Mouse (Mus musculus): ENCODE results near the gene Chic2. TPM values are rescaled to one million over a fixed set of nuclear protein-coding genes. Genes with fewer than 3 reads are reported as not detected.
A peak's percentile ranks its signal among the peaks of the same experiment; 100 is the strongest.

The Chic2 gene
- polyA plus RNA-seq, 1 experiment from 2014 or later = 27.1 TPM

DNA sequence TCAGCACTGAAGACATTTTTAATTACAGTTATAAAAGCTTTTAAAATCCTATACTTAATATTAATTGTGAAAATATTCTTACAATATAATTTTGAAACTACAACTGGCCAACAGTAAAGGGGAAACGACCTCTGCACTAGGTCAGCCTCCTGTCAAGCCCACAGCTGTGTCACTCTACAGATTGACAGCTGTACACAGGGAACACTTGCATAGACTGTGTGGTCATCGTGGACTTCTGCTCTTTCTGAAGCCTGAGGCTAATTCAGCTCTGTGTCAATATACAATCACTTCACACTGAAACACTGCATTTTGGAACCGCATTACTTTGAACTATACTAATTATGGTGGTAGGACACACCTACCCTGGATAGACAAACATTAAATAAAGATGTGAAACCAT, 39.8 kb downstream of the Chic2 start:
- H3K9me3 ChIP-seq (replicated peaks) = no peaks in the 10 kb centered on the region
- H3K36me3 ChIP-seq = peaks cover 45% of the 10 kb centered on the region
- no peak overlapping the region for H3K9ac ChIP-seq
- no peaks in the 10 kb centered on the region for H3K27me3 ChIP-seq
- 85% methylated on average over 3 of the region's 3 CpGs for WGBS
- H3K4me2 ChIP-seq = no peak overlapping the region
- no peak for ATAC-seq (replicated peaks; ENCODE audit: low FRiP score)
- no peak overlapping the region for H3K27ac ChIP-seq
- no peaks in the 10 kb centered on the region for H3K4me1 ChIP-seq
- no peak overlapping the region for H3K4me3 ChIP-seq (replicated peaks)

- no peak overlapping the region for H3K4me3 ChIP-seq (replicated peaks)
- WGBS = 89% methylated on average over 3 of the region's 3 CpGs
Measured at GRCm38 (mm10) chr5:75002109-75002508, 42.5 kb downstream of the Chic2 start.

GRCm38 (mm10) chr5:74998716-74999512, 45.7 kb downstream of the Chic2 start:
- Histone ChIP-seq H3K4me1 (no peaks in the 10 kb centered on the region), H3K9ac (no peak overlapping the region), H3K4me3 (replicated peaks) (no peak overlapping the region), H3K9me3 (replicated peaks) (no peaks in the 10 kb centered on the region), H3K27ac (no peak overlapping the region), H3K27me3 (no peaks in the 10 kb centered on the region), H3K36me3 (peaks cover 46% of the 10 kb centered on the region), H3K4me2 (no peak overlapping the region)
- WGBS = 48% methylated on average over 12 of the region's 12 CpGs
- peak; percentile 75 for ATAC-seq (replicated peaks; ENCODE audit: low FRiP score)

More at GRCm38 (mm10) chr5:75002109-75002508, 42.5 kb downstream of the Chic2 start:
- H3K27ac ChIP-seq = no peak overlapping the region
- no peak overlapping the region for H3K9ac ChIP-seq
- H3K4me2 ChIP-seq = no peak overlapping the region
- H3K27me3 ChIP-seq = no peaks in the 10 kb centered on the region
- no peaks in the 10 kb centered on the region for H3K4me1 ChIP-seq
- no peaks in the 10 kb centered on the region for H3K9me3 ChIP-seq (replicated peaks)
- peaks cover 54% of the 10 kb centered on the region for H3K36me3 ChIP-seq
- ATAC-seq (replicated peaks; ENCODE audit: low FRiP score) = no peak

DNA sequence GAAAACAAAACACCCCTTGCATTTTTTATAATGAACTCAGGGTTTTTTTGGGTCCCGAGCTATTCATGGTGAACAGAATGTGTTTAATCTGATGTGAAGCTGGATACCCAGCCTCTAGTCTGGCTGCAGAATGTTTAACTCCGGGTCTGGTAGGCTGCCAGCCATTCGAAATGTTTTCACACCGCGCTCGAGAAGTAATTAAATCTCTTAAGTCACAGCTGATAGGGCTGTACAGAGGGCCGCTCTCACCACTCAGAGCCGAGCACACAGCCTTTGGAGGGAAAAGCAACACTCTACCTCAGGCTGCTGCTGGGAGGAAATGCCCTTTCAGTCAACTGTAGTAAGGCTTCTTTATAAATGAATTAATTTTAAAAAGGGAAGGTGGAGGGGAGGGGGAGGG, 49.6 kb downstream of the Chic2 start:
- Histone ChIP-seq H3K9ac (no peak overlapping the region), H3K9me3 (replicated peaks) (peaks cover 5% of the 10 kb centered on the region), H3K27ac (no peak overlapping the region), H3K36me3 (peaks cover 41% of the 10 kb centered on the region), H3K4me2 (no peak overlapping the region), H3K27me3 (no peaks in the 10 kb centered on the region), H3K4me3 (replicated peaks) (no peak overlapping the region), H3K4me1 (no peaks in the 10 kb centered on the region)
- ATAC-seq (replicated peaks; ENCODE audit: low FRiP score) = no peak
- 65% methylated on average over 8 of the region's 8 CpGs for WGBS

DNA sequence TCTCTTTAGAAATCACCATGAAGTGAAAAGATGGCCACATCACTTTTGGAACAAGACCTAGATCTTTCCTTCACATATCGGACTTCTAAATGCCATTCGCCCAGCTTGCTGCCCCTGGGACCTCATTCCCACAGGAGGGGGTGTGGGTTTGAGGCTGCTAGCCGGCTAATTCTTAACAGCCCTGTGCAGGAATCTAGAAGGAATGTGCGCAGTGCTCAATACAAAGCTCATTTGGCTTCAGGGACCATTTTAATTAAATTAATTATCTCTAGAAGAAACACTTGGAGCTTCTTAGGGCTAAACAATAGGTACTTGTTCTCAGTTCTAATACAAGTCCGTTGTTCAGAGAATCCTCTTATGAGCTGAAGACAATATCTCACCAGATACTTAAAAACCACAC, 60.5 kb downstream of the Chic2 start:
- WGBS = 64% methylated on average over 5 of the region's 5 CpGs

DNA sequence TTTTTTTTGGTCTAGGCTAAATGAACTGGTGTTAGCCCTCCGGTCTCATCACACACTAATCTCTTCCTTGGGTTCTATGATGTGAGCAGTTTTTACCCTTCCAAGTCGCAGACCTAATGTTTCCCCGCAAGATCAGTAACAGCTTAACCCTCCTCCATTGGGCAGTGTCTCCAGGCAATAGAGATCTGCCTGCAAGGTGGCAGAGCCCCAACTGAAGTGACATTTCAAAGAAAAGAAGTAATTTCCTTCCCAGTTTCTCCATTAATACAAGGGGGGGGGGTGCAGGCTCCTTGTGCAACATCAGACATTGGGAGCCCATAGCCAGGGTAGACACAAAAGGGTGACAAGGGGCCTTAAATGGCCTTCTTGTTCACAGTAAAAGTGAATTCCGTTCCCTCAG, 64.0 kb downstream of the Chic2 start:
- H3K4me1 ChIP-seq = peaks cover 10% of the 10 kb centered on the region
- no peak overlapping the region for H3K4me2 ChIP-seq
- H3K36me3 ChIP-seq = no peaks in the 10 kb centered on the region
- no peak overlapping the region for H3K9ac ChIP-seq
- 68% methylated on average over 4 of the region's 4 CpGs for WGBS
- no peak overlapping the region for H3K4me3 ChIP-seq (replicated peaks)
- H3K9me3 ChIP-seq (replicated peaks) = no peaks in the 10 kb centered on the region
- no peak for ATAC-seq (replicated peaks; ENCODE audit: low FRiP score)
- no peak overlapping the region for H3K27ac ChIP-seq
- H3K27me3 ChIP-seq = 0 out of 2 replicates have a peak, but pooled peaks cover 3% of the 10 kb centered on the region

More for the DNA sequence above, 60.5 kb downstream of the Chic2 start:
- Histone ChIP-seq H3K27ac (no peak overlapping the region), H3K4me1 (peaks cover 6% of the 10 kb centered on the region; the same call in 1 of the 2 replicates), H3K27me3 (no peaks in the 10 kb centered on the region), H3K4me2 (no peak overlapping the region), H3K9ac (no peak overlapping the region), H3K9me3 (replicated peaks) (0 out of 2 replicates have a peak, but pooled peaks cover 3% of the 10 kb centered on the region), H3K4me3 (replicated peaks) (no peak overlapping the region), H3K36me3 (no peaks in the 10 kb centered on the region)
- ATAC-seq (replicated peaks; ENCODE audit: low FRiP score) = no peak

DNA sequence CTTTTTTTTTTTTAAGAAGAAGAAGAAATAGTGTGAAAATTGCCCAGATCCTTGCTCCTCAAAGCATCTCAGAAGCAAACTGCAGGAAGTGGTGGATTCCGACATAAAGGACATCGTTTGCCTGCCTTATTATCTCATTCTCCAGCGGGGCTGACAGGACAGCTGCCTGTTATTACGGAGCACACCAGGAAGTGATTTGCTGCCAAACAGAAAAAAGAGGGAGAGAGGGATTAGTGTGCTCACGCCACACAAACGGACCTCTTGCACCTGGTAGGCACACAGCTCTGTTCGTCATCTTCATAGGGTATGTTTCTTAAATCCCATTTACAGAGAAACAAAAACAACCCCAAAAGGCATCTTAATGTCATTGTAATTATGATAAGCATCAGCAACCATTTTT, 64.4 kb downstream of the Chic2 start:
- no peak for ATAC-seq (replicated peaks; ENCODE audit: low FRiP score)
- no peak overlapping the region for H3K4me2 ChIP-seq
- H3K27ac ChIP-seq = no peak overlapping the region
- H3K4me3 ChIP-seq (replicated peaks) = no peak overlapping the region
- no peaks in the 10 kb centered on the region for H3K36me3 ChIP-seq
- peaks cover 14% of the 10 kb centered on the region for H3K4me1 ChIP-seq
- H3K27me3 ChIP-seq = 0 out of 2 replicates have a peak, but pooled peaks cover 3% of the 10 kb centered on the region
- no peaks in the 10 kb centered on the region for H3K9me3 ChIP-seq (replicated peaks)
- no peak overlapping the region for H3K9ac ChIP-seq
- 23% methylated on average over 7 of the region's 7 CpGs for WGBS

GRCm38 (mm10) chr5:74979586-74979985, 65.0 kb downstream of the Chic2 start:
- H3K36me3 ChIP-seq = no peaks in the 10 kb centered on the region
- no peaks in the 10 kb centered on the region for H3K9me3 ChIP-seq (replicated peaks)
- 30% methylated on average over 7 of the region's 7 CpGs for WGBS
- H3K4me3 ChIP-seq (replicated peaks) = no peak overlapping the region
- peaks cover 19% of the 10 kb centered on the region for H3K4me1 ChIP-seq
- H3K9ac ChIP-seq = no peak overlapping the region
- H3K4me2 ChIP-seq = no peak overlapping the region
- H3K27ac ChIP-seq = no peak overlapping the region
- 0 out of 2 replicates have a peak, but pooled peaks cover 3% of the 10 kb centered on the region for H3K27me3 ChIP-seq
- no peak; the same call in 1 of the 2 replicates for ATAC-seq (replicated peaks; ENCODE audit: low FRiP score)

DNA sequence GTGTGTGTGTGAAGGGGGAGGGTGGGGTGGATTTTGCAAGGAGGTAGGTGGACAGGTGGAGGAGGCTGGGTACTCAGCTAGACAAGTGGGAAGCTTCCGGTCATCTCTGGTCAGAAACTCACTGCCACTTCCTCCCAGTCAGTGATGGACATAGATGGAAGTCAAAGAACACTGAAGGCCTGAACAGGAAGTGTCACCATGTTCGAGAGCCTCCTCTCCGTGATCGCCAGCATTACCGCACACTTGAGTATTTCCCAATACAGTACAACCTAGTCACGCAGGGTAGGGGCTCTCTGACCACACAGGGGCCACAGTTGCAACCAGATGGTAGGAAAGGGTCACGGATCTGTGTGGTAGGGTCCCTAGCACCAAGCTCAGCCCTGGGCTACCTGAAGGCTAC, 69.1 kb downstream of the Chic2 start:
- no peaks in the 10 kb centered on the region for H3K36me3 ChIP-seq
- peaks cover 26% of the 10 kb centered on the region for H3K4me1 ChIP-seq
- ATAC-seq (replicated peaks; ENCODE audit: low FRiP score) = no peak
- H3K9me3 ChIP-seq (replicated peaks) = no peaks in the 10 kb centered on the region
- H3K4me3 ChIP-seq (replicated peaks) = no peak overlapping the region
- H3K27ac ChIP-seq = peak overlapping the region; percentile 90
- WGBS = 85% methylated on average over 7 of the region's 7 CpGs
- H3K27me3 ChIP-seq = 0 out of 2 replicates have a peak, but pooled peaks cover 3% of the 10 kb centered on the region
- no peak overlapping the region for H3K4me2 ChIP-seq
- H3K9ac ChIP-seq = no peak overlapping the region

- WGBS = 39% methylated on average over 12 of the region's 12 CpGs
- peak; percentile 40 for ATAC-seq (replicated peaks; ENCODE audit: low FRiP score)
- H3K27me3 ChIP-seq = 0 out of 2 replicates have a peak, but pooled peaks cover 3% of the 10 kb centered on the region
- 0 out of 2 replicates have a peak overlapping the region, but pooled peaks have one; percentile 25 for H3K4me2 ChIP-seq
- H3K36me3 ChIP-seq = no peaks in the 10 kb centered on the region
- H3K4me1 ChIP-seq = peaks cover 26% of the 10 kb centered on the region
- no peak overlapping the region for H3K4me3 ChIP-seq (replicated peaks)
- no peak overlapping the region for H3K9ac ChIP-seq
- no peaks in the 10 kb centered on the region for H3K9me3 ChIP-seq (replicated peaks)
- peak overlapping the region; percentile 90 for H3K27ac ChIP-seq
Measured at GRCm38 (mm10) chr5:74974726-74975411, 69.7 kb downstream of the Chic2 start.

DNA sequence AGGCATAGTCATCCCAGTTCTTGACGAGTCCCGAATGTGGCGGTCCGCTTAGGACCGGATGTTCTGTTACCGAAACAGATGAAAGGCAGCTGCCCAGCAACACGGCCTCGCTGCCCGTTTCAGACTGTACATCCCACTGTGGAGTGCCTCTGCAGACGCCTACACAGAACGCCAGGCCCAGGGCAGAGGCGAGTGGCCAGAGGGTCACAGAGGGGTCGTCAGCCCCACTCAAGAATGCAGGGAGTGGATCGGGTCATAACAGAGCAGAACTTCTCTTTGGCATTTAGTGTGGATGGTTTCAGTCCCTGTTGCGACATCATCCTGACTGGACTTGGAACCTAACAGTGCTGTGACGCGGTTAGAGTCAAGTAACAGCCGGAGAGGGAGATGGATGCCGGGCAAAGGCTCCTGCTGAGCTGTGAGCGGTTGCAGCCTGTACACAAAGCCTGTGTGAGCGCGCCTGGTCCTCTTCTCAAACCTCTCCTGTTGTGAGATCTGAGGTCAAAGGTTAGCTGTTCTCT, 70.5 kb downstream of the Chic2 start:
- Histone ChIP-seq H3K9me3 (replicated peaks) (no peaks in the 10 kb centered on the region), H3K4me2 (no peak overlapping the region), H3K27me3 (0 out of 2 replicates have a peak, but pooled peaks cover 3% of the 10 kb centered on the region), H3K9ac (no peak overlapping the region), H3K4me1 (peaks cover 20% of the 10 kb centered on the region), H3K27ac (peak overlapping the region; percentile 90), H3K4me3 (replicated peaks) (no peak overlapping the region), H3K36me3 (no peaks in the 10 kb centered on the region)
- ATAC-seq (replicated peaks; ENCODE audit: low FRiP score) = peak; percentile 73
- WGBS = 50% methylated on average over 22 of the region's 22 CpGs

DNA sequence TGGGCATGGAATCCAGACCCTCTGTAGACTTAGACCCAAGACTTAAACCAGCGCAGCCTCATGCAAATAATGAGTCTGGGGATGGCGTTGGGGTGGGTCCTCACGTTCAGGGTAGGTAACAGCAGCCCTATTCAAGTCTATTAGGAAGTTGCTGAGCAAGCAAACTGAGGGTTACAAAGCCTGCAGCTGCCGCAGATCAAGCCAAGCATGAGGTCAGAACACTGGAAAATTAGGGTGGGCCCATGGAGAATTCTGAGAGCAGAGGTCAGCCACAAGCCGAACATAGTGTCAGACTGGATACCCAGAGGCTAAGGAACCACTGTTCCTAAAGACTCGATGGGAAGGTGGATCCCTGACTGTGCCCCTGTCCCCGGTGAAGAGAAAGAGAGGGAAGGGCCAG, 73.2 kb downstream of the Chic2 start:
- Histone ChIP-seq H3K27ac (no peak overlapping the region), H3K4me2 (no peak overlapping the region), H3K36me3 (no peaks in the 10 kb centered on the region), H3K4me3 (replicated peaks) (no peak overlapping the region), H3K4me1 (peaks cover 20% of the 10 kb centered on the region), H3K27me3 (no peaks in the 10 kb centered on the region), H3K9ac (no peak overlapping the region), H3K9me3 (replicated peaks) (no peaks in the 10 kb centered on the region)
- 71% methylated on average over 7 of the region's 7 CpGs for WGBS
- ATAC-seq (replicated peaks; ENCODE audit: low FRiP score) = no peak

Measured in kidney, embryonic 15.5 days (tissue).